Mouse (Mus musculus) T-helper 2 cell (primary cell): ENCODE results near the gene Tdrkh.

Source experiments
- in situ Hi-C: fragments of 300-600 bp; cut with MboI, MseI; formaldehyde crosslinking; loops from one replicate; pipeline ENCODE4 v1.15.1; 2025; ENCODE audit warnings: high pct_unique_total_duplicates

Gene Tdrkh

DNA sequence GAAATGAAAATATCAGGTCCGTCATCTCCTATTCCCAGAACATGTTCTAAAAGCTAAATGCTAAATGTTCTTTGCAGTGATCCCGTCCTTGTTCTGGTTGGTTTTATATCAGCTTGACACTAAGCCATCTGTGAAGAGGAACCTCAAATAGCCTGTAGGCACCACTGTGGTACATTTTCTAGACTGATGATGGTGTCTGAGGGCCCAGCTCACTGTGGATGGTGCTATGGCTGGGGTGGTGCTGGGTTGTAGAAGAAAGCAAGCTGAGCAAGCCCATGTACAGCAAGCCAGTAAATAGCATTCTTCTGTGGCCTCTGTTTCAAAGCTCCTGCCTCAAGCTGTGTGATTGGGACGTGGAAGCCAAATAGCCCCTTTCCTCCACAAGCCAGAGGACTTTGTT lies 44.0 kb downstream of the Tdrkh start:
- in situ Hi-C loops = loop anchor here (5.0 kb wide), 1 partner anchor 90 kb away; no protein-coding TSS in a partner anchor

DNA sequence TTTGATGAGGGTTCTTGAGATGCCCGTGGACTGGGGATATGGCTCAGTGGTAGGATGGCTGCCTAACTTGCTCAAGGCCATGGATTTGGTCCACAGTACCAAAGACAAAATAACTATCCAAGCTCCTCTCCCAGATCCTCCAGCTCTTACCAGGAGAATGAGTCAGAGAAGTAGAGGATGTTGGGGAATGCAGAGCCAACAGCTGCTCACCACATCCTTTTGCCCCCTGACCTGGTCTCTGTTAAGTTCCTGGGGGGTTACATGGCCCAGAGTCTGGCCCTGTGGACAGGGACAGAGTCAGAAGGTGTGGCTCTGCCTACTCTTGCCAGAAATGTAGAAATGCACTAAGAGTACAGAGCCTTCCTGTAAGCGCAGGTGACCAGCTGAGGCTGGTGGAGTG lies 46.8 kb downstream of the Tdrkh start:
- in situ Hi-C loops = loop anchor here (5.0 kb wide), 1 partner anchor 93 kb away; no protein-coding TSS in a partner anchor

GRCm38 (mm10) chr3:94463926-94464578 lies 51.0 kb downstream of the Tdrkh start:
- in situ Hi-C loops = no loop called here

DNA sequence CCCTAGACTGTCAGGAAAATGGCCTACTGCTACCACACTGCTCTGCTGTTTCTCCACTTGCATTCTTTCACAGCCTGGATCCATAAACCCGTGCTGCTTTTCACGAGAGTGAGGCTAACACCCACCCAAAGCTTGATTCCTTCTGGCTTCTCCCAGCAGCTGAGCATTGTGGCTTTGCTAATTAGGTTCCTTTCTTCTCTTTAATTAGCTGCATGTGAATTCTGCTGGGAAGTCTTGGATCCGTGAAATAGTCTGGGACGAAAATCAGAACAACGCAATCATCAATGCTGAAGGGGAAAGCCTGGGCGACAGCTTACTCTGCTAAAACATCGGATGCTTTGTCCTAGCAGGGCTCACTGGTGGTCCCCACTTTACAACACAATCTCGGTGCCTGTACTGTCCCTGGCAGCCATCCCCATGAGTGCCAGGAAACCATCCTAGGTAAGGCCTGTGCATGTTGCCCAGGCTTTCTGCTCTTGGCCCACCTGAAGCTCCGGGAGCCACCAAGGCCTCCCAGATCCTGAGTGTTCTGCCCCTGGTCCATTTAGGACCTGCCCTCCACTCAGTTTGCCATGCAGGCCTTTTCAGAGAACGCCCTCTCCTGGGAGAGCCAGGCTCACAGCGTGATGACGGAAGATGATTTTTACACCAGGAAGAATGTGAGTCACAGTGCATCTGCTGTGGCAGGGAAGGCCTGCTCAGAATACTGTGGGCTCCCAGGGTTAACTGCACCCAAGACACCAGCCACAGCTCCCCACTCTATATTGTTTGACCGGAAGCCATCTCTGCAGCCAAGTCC lies 52.8 kb downstream of the Tdrkh start:
- in situ Hi-C loops = no loop called here

GRCm38 (mm10) chr3:94468931-94469330 lies 55.9 kb downstream of the Tdrkh start:
- in situ Hi-C loops = no loop called here

- in situ Hi-C loops = no loop called here
Observed at GRCm38 (mm10) chr3:94472447-94473114, 59.5 kb downstream of the Tdrkh start.

GRCm38 (mm10) chr3:94473115-94473505 lies 60.0 kb downstream of the Tdrkh start:
- in situ Hi-C loops = no loop called here

GRCm38 (mm10) chr3:94473567-94474232 lies 60.6 kb downstream of the Tdrkh start:
- in situ Hi-C loops = no loop called here

- in situ Hi-C loops = no loop called here
Observed at GRCm38 (mm10) chr3:94476301-94477035, 63.4 kb downstream of the Tdrkh start.

GRCm38 (mm10) chr3:94477444-94477843 lies 64.4 kb downstream of the Tdrkh start:
- in situ Hi-C loops = no loop called here

GRCm38 (mm10) chr3:94477981-94478422 lies 64.9 kb downstream of the Tdrkh start, which contains the start of gene Celf3:
Gene Celf3 (plus strand): TSS chr3:94478295.
- in situ Hi-C loops = no loop called here

- in situ Hi-C loops = no loop called here
Observed at GRCm38 (mm10) chr3:94478591-94479169, 65.6 kb downstream of the Tdrkh start.

DNA sequence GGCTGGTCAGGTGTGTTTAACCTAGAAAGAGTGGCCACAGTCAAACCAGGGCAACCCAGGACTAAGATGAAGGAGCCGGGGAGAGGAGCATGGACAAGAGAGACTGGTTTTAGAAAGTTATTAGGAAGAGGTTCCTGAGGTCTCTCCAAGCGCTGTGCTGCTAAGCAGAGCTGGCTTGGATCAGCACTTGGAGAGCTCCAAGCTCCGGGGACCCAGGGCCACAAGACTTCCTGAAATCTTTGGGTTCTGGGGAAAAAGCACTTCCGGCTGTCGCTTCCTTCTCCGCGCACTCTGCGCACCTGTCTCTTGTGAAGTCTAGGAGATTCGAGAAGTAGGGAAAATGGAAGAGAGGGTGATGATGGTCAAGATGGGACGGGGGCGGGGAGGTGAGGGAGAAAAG lies 66.5 kb downstream of the Tdrkh start:
- in situ Hi-C loops = no loop called here

GRCm38 (mm10) chr3:94480291-94480884 lies 67.3 kb downstream of the Tdrkh start, which contains the start of gene Riiad1:
Gene Riiad1 (minus strand): TSS chr3:94480341.
- in situ Hi-C loops = no loop called here

- in situ Hi-C loops = no loop called here
Observed at GRCm38 (mm10) chr3:94481429-94481828, 68.4 kb downstream of the Tdrkh start.

GRCm38 (mm10) chr3:94482764-94483385 lies 69.8 kb downstream of the Tdrkh start:
- in situ Hi-C loops = no loop called here

GRCm38 (mm10) chr3:94483790-94484439 lies 70.8 kb downstream of the Tdrkh start:
- in situ Hi-C loops = no loop called here
